Mouse (Mus musculus): ENCODE results near the gene Nkd1.

Nkd1 gene

GRCm38 (mm10) chr8:88610271-88610670 is 89.1 kb downstream of the Nkd1 start:
- no peak for DNase-seq (ENCODE audit: extremely low read depth, insufficient read length, low spot score)

DNA sequence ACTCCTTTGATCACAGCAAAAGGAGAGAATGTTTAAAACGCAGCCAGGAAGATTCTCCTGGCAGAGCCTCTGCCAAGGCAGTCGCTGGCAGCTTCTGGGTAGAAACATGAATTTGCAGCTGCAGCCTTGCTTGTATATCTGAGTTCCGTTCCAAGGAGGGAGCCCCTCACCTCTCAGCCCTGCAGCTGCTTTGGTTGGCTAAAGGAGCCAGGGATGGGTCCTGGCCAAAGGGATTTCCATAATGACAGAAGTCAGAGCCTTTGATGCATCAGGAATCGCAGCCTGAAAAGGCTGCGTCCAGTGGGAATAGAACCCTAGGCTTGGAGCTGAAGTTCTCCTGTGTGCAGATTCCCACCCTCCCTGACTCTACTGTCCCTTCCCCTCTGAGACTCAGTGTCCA is 93.8 kb downstream of the Nkd1 start:
- no peak for DNase-seq (ENCODE audit: extremely low read depth, insufficient read length, low spot score)

- DNase-seq (ENCODE audit: extremely low read depth, insufficient read length, low spot score): no peak
Observed at GRCm38 (mm10) chr8:88618612-88619011, 97.5 kb downstream of the Nkd1 start.

DNA sequence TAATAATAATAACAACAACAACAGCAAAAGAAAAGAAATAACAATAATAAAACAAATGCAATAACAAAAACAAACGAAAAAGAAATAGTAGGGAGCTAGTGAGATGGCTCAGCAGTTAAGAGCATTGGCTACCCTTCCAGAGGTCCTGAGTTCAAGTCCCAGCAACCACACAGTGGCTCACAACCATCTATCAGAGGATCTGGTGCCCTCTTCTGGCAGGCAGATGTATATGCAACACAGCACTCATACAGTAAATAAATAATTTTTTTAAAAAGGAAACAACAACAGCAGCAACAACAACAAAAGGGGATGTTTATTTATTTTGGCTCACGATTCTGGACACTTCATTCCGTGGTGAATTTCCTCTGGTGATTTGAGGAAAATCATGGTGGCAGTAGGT is 98.4 kb downstream of the Nkd1 start:
- no peak for DNase-seq (ENCODE audit: extremely low read depth, insufficient read length, low spot score)

- DNase-seq (ENCODE audit: extremely low read depth, insufficient read length, low spot score): no peak
Observed at GRCm38 (mm10) chr8:88620931-88621330, 99.8 kb downstream of the Nkd1 start.

DNA sequence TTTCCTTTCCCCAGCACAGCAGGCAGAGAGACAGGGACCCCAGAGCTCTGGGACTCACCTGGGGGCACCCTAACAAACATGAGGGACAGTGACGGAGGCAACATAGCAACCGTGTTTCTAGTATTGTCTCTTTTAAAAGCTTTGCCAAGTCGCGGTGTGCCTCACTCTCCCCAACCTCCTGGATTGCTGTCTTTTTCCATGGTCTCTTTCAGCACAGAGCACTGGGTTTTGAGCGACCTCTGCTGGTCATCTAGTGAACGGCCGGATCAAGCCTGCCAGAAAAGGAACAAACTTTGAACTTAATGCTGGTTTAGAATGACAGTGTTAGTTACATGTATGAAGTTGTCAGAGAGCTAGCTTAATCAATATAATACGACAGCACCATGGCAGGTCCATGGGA is 100.3 kb downstream of the Nkd1 start:
- no peak for DNase-seq (ENCODE audit: extremely low read depth, insufficient read length, low spot score)

DNA sequence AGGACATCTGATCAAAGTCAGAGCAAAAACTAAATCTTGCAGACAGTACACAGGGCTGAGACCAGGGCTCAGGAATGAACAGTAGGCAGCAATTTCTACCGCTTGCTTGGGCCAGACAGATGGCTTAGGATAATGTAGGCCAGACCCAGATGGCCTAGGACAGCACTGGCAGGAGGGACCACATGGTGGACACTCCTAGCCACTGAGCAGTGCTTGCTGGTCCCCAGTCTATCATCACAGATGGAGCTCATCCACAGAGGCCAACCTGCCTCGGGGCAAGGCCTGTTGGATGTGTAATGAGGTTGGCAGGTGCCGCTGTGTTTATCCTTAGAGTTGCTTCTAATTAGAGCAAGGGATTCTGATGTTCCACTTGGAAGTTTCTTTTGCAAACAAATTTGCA is 102.2 kb downstream of the Nkd1 start:
- no peak for DNase-seq (ENCODE audit: extremely low read depth, insufficient read length, low spot score)

DNA sequence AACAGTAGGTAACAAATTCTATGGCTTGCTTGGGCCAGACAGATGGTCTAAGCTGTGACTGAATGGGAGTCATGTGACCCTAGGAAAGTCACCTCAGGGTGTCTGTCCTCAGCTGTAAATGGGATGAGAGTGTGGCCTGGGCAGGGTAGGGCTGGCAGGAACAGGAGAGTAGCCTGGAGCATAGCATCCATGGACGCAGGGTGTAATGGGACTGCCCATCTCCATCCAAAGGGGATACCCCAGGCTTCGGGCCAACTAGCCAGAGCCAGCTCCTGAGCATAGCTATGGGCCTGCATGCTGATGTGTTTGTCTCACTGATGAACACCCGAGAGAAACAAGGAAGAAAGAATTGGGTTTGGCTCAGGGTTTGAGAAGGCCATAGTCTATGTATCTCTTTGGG is 103.1 kb downstream of the Nkd1 start:
- no peak for DNase-seq (ENCODE audit: extremely low read depth, insufficient read length, low spot score)

DNA sequence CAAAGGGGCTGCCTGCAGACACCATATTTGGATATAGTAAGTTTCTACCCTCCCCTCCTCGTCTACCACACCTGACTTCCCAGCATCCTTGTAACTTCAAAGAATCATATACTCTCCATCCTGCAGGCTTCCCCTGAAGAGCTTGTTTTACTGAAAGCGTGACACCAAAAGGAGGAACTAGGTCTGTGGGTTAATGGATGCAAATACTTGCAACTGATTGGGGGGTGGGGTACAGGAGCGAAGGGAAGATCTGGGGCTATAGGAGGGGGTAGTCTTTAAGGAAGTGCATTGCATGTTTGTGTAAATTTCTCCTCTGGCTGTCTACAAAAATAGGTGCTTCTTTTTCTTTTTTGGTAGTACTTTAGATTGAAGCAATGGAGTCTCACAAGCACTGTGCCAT is 105.3 kb downstream of the Nkd1 start:
- no peak for DNase-seq (ENCODE audit: extremely low read depth, insufficient read length, low spot score)

GRCm38 (mm10) chr8:88626940-88627264 is 105.7 kb downstream of the Nkd1 start:
- DNase-seq (ENCODE audit: extremely low read depth, insufficient read length, low spot score): no peak

DNA sequence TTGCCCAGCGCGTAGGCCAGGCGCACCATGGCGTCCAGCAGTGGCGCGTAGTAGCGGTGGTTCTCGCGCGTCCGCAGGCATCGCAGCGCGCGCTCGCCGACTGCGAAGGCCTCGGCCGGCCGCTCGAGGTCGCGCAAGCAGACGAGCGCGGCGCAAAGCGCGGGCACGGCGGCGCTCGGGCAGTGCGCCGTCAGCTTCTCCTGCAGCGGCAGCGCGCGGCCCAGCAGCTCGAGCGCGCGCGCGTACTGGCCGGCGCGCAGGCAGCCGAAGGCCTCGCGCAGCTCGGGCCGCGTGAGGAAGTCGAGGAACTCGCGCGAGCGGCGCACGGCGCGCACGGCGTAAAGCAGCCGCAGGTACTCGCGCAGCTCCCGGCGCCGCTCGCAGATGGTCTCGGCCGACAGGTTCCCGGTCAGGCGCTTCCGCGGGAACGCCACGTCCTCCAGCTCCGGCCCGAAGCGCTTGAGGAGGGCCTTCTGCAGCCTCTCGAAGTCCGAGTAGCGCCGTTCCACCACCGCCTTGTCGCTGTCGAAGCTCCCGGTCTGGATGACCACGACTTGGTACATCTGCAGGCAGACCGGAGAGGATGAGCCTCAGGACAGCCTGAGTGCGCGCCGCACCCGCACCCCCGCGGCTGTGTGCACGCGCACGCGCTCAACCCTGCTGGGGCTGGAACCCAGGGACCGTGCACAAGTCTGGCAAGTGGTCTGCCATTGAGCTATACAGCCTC is 106.3 kb downstream of the Nkd1 start:
- DNase-seq (ENCODE audit: extremely low read depth, insufficient read length, low spot score): no peak

DNA sequence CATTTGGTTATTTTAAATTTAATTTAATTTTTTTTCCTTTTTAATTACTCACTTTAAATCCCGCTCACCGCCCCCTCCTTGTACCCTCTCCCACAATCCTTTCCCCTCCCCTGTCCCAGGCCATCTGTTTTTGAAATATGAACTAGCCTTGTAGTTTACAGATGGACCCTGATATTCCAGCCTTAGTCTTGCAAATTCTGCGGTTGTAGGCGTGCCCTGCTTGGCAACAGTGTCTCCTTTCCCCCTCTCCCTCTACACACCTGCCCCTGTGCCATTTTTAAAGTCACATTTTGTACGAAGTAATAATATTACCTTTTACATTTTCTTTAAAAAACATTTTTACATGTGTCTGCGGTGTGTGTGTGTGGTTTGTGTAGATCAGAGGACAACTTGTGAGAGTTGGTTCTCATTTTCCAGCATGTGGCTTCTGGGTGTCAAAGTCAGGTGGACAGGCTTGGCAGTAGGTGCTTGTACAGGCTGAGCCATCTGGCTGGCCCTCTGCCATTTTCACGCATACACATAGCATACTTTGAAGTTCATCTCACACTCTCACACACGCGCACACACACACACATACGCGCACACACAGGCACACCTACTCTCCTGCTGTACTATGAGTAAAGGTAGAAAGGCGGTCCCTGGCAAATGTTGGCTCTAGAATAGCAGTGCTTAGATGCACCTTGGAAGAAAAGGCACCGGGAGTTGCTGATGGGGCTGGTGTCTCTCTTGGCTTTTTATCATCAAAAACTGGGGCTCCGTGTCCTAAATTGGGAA is 107.0 kb downstream of the Nkd1 start:
- no peak for DNase-seq (ENCODE audit: extremely low read depth, insufficient read length, low spot score)

- no peak for DNase-seq (ENCODE audit: extremely low read depth, insufficient read length, low spot score)
Observed at GRCm38 (mm10) chr8:88630225-88630624, 109.1 kb downstream of the Nkd1 start.

GRCm38 (mm10) chr8:88631081-88631480 is 109.9 kb downstream of the Nkd1 start:
- DNase-seq (ENCODE audit: extremely low read depth, insufficient read length, low spot score): no peak

DNA sequence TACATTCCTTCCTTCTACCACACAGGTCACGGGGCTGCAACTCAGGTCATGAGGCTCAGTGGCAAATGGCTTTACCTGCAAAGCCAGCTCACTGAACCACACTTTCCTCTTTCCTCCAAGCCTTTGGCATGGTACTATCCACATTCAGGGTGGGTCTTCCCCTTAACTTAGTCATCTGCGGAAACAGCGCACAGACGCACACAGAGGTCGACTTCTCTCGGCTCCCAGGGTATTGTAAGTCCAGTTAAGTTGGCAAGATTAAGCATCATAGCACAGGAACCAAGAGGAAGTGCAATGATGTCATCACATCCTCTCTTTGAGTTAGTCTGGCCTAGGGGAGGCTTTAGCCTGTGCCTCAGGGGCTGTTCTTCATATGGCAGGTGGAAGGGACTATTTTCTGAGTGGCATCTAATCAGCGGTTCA is 112.2 kb downstream of the Nkd1 start:
- DNase-seq (ENCODE audit: extremely low read depth, insufficient read length, low spot score): no peak

- no peak for DNase-seq (ENCODE audit: extremely low read depth, insufficient read length, low spot score)
Observed at GRCm38 (mm10) chr8:88635474-88636397, 114.6 kb downstream of the Nkd1 start, which contains the start of gene Snx20. Gene Snx20 (minus strand): TSS chr8:88636128.

- no peak for DNase-seq (ENCODE audit: extremely low read depth, insufficient read length, low spot score)
Observed at GRCm38 (mm10) chr8:88637092-88638000, 116.2 kb downstream of the Nkd1 start.

GRCm38 (mm10) chr8:88638908-88639307 is 117.8 kb downstream of the Nkd1 start:
- no peak for DNase-seq (ENCODE audit: extremely low read depth, insufficient read length, low spot score)

GRCm38 (mm10) chr8:88642734-88643564 is 121.8 kb downstream of the Nkd1 start:
- DNase-seq (ENCODE audit: extremely low read depth, insufficient read length, low spot score): no peak

All from 3134 (cell line).